Mouse (Mus musculus) limb, embryonic 12.5 days (tissue): ENCODE data around the gene Map3k11. TPM values are rescaled to one million over a fixed set of nuclear protein-coding genes. Genes with fewer than 3 reads are reported as not detected.

Source experiments
- ATAC-seq: fragments of 200-750 bp; cut with Nextera tagmentation; 2 replicates; pipeline ENCODE4 v1.8.0; 2017; ENCODE audit warnings: low read depth, moderate TSS enrichment; ENCODE audit not compliant: insufficient number of reproducible peaks, insufficient read depth, low FRiP score, low TSS enrichment
- H3K27ac ChIP-seq: fragments of 300-500 bp; sonication (generic); 2 replicates; pipeline ENCODE4 v1.5.1; 2016; ENCODE audit warnings: mild to moderate bottlenecking, moderate library complexity
- H3K27me3 ChIP-seq: fragments of 300-500 bp; sonication (generic); 2 replicates; pipeline ENCODE4 v1.6.1; 2016; ENCODE audit warnings: mild to moderate bottlenecking, moderate library complexity
- H3K36me3 ChIP-seq: fragments of 300-500 bp; sonication (generic); 2 replicates; pipeline ENCODE4 v1.6.1; 2016; ENCODE audit warnings: mild to moderate bottlenecking, moderate library complexity
- H3K4me1 ChIP-seq: fragments of 300-500 bp; sonication (generic); replicated peaks from 2 replicates; pipeline ENCODE4 v1.6.1; 2016
- H3K4me2 ChIP-seq: fragments of 300-500 bp; sonication (generic); 2 replicates; pipeline ENCODE4 v1.6.1; 2016; ENCODE audit warnings: mild to moderate bottlenecking, moderate library complexity
- H3K4me3 ChIP-seq: fragments of 300-500 bp; sonication (generic); replicated peaks from 2 replicates; pipeline ENCODE4 v1.5.1; 2016; ENCODE audit warnings: mild to moderate bottlenecking
- H3K9ac ChIP-seq: fragments of 300-500 bp; sonication (generic); replicated peaks from 2 replicates; pipeline ENCODE4 v1.6.1; 2016; ENCODE audit warnings: mild to moderate bottlenecking, moderate library complexity
- H3K9me3 ChIP-seq: fragments of 300-500 bp; sonication (generic); 2 replicates; pipeline ENCODE4 v1.6.1; 2016; ENCODE audit warnings: mild to moderate bottlenecking, moderate library complexity
- WGBS: fragments of 180-500 bp; shearing (Covaris S2); methylation state at CpG from one replicate; pipeline ENCODE4 v1.1.7; 2016; 5-methylcytosine and 5-hydroxymethylcytosine counted together
- polyA plus RNA-seq: library from polyadenylated mRNA; unstranded; fragments of >200 nt; fragmentation: Nextera tagmentation; extraction: Ambion mirVana; gene quantifications from 2 replicates; pipeline ENCODE4 v1.2.1, GENCODE M21; 2016

Gene Map3k11
- polyA plus RNA-seq, 1 experiment from 2014 or later: 19.6 TPM

DNA sequence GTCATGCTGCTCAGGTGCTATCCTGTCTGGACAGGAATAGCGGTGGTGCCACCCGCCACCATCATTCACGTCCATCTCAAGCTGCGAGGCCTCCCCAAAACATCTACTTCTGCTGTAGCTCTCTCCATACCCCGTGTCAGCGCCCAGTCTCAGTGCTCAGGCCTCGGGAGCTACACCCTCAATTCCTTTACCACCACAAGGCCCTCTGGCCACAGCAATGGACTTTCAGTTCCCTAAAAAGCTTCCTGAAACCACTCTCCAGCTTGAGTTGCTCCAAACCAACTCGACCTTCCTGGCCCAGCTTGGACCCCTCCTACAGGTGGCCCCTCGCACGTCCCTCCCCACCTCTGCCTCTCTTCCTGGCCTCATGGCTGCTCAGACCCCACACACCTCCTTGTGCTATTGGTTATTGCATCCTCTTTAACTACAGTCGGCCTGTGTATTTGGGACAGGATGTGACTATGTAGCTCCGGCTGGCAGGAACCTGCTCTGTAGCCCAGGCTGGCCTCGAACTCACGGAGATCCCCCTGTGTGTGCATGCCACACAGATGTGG lies 23.4 kb downstream of the Map3k11 start:
- Histone ChIP-seq H3K27me3 (peaks cover 2% of the 10 kb centered on the region; the same call in 1 of the 2 replicates), H3K4me1 (peaks cover 32% of the 10 kb centered on the region), H3K4me3 (no peak overlapping the region), H3K9ac (no peak overlapping the region; the same call in 1 of the 2 replicates), H3K9me3 (no peaks in the 10 kb centered on the region), H3K4me2 (no peak overlapping the region), H3K27ac (no peak overlapping the region), H3K36me3 (peaks cover 81% of the 10 kb centered on the region)
- no peak for ATAC-seq
- 91% methylated on average over 14 of the region's 14 CpGs for WGBS

GRCm38 (mm10) chr19:5713255-5713654 lies 24.7 kb downstream of the Map3k11 start:
- H3K4me3 ChIP-seq: no peak overlapping the region
- H3K9ac ChIP-seq: peak overlapping the region; percentile 18; the same call in 1 of the 2 replicates
- H3K27me3 ChIP-seq: peaks cover 5% of the 10 kb centered on the region; the same call in 1 of the 2 replicates
- ATAC-seq: 0 out of 2 replicates have a peak, but pooled peaks have one; percentile 11
- H3K36me3 ChIP-seq: peaks cover 79% of the 10 kb centered on the region
- peaks cover 35% of the 10 kb centered on the region for H3K4me1 ChIP-seq
- WGBS: 69% methylated on average over 5 of the region's 5 CpGs
- H3K4me2 ChIP-seq: peak overlapping the region; percentile 26
- H3K9me3 ChIP-seq: no peaks in the 10 kb centered on the region
- peak overlapping the region; percentile 79 for H3K27ac ChIP-seq

DNA sequence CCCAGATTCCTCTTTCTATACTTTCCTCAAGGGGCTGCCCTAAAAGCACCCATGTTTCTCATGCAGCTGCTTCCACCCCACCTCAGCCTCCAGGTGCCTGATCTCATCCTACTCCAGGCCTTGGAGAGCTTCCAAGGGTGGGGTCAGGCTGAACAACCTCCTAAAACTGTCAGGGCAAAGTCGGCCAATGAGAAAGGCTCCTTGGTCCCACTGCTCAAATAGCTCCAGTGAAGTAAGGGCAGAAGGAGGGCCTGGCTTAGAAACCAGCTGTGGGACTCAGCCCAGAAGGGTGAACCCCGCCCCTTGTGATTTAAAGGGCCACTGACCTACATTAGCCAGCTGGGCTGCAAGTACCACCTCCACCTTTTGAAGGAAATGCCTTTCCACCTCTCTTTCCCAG lies 25.2 kb downstream of the Map3k11 start:
- no peaks in the 10 kb centered on the region for H3K9me3 ChIP-seq
- 7% methylated on average over 2 of the region's 2 CpGs for WGBS
- peak overlapping the region; percentile 26 for H3K4me2 ChIP-seq
- peaks cover 79% of the 10 kb centered on the region for H3K36me3 ChIP-seq
- peaks cover 5% of the 10 kb centered on the region; the same call in 1 of the 2 replicates for H3K27me3 ChIP-seq
- H3K4me3 ChIP-seq: no peak overlapping the region
- peaks cover 35% of the 10 kb centered on the region for H3K4me1 ChIP-seq
- peak; percentile 75; the same call in 1 of the 2 replicates for ATAC-seq
- H3K9ac ChIP-seq: peak overlapping the region; percentile 18; the same call in 1 of the 2 replicates
- H3K27ac ChIP-seq: peak overlapping the region; percentile 79

DNA sequence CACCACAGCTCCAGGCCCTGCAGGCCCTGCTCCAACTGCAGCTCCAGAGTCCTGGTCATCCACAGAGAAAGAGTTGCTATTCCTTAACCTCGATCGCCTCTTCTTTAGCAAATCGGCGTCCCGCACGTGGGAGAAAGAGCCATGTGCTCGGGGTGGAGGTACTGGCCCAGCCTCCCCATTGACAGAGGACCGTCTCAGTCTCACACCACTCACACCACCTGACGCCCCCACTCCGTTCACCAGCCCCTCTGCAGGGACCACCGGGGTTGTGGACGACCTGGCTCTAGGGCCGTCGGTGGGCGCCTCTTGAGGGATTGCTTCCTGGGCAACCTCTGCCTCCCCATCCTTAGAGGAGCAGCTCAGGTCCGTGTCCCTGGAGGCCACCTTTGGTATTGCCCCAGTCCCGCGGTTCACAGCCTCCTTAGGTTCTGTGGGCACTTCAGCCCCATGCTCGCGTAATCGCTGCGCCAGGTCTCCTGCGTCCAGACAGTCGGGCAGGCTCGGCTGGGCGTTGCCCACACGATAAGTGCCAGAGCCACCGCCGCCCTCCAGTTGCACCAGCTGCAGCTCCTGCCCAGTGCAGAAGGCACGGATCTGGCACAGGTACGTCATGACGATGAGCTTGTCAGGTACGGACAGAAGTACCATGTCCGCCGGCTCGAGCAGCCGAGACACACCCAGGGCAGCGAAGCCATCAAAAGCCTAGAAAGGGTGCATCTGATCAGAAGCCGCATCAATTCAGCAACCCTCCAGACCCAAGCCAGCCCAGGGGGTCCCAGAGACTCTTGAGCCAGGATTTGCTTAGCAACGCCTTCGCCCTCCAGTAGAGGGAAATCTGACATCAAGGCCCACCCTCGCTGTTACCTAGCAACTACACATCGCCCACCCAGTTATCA lies 27.5 kb downstream of the Map3k11 start:
- peak overlapping the region; percentile 27; the same call in 1 of the 2 replicates for H3K9ac ChIP-seq
- H3K27ac ChIP-seq: no peak overlapping the region
- H3K4me3 ChIP-seq: peak overlapping the region; percentile 13; the same call in 1 of the 2 replicates
- H3K27me3 ChIP-seq: peaks cover 5% of the 10 kb centered on the region; the same call in 1 of the 2 replicates
- 17% methylated on average over 42 of the region's 43 CpGs for WGBS
- H3K36me3 ChIP-seq: peaks cover 80% of the 10 kb centered on the region
- peak overlapping the region; percentile 45 for H3K4me2 ChIP-seq
- H3K9me3 ChIP-seq: no peaks in the 10 kb centered on the region
- H3K4me1 ChIP-seq: peaks cover 35% of the 10 kb centered on the region
- no peak for ATAC-seq

DNA sequence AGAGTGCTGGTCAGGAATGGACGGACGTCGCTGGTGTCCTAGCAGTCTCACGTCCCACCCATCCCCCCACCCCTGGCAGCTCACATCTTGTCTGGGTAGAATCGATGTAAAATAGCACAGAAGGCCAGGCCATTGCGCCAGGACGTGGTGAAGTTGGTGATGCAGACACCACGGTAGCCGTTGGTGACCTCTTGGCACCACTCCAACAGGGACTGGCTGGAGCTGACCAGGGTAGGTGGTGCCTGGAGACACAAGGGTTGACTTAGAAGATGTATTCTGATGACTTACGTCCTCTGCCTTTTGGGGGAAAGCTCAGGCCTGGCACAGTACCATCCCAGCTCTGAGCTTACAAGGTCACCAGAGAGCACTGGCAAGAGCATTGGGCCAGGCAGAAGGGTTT lies 28.4 kb downstream of the Map3k11 start:
- H3K27ac ChIP-seq: no peak overlapping the region
- H3K4me1 ChIP-seq: peaks cover 35% of the 10 kb centered on the region
- no peak overlapping the region for H3K4me2 ChIP-seq
- no peaks in the 10 kb centered on the region for H3K9me3 ChIP-seq
- no peak overlapping the region for H3K9ac ChIP-seq
- H3K36me3 ChIP-seq: peaks cover 81% of the 10 kb centered on the region
- no peak for ATAC-seq
- peaks cover 5% of the 10 kb centered on the region; the same call in 1 of the 2 replicates for H3K27me3 ChIP-seq
- 54% methylated on average over 10 of the region's 10 CpGs for WGBS
- no peak overlapping the region for H3K4me3 ChIP-seq

DNA sequence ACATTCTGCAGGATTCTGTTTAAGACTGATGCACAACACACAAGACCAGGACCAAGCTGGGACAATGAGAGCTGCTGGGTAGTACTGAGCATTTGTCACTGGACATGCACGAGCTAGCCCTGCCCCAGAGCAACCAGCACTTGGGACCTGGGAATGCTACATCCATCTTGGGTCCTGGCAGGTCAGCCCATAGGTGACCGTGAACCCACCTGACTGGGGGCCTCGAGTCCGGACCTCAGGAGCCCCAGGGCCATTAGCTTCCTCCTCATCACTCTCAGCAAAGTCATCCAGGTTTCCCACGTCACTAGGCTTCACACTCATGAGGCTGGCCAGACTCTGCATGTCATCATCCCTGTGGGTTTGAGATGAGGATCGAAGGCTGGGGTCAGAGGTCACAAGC lies 32.7 kb downstream of the Map3k11 start:
- Histone ChIP-seq H3K9me3 (no peaks in the 10 kb centered on the region), H3K36me3 (peaks cover 82% of the 10 kb centered on the region), H3K9ac (no peak overlapping the region), H3K27ac (no peak overlapping the region), H3K4me3 (no peak overlapping the region), H3K4me2 (no peak overlapping the region), H3K27me3 (peaks cover 5% of the 10 kb centered on the region; the same call in 1 of the 2 replicates), H3K4me1 (peaks cover 30% of the 10 kb centered on the region)
- ATAC-seq: no peak
- WGBS: 84% methylated on average over 6 of the region's 6 CpGs

GRCm38 (mm10) chr19:5722848-5723425 lies 34.4 kb downstream of the Map3k11 start:
- H3K9ac ChIP-seq: no peak overlapping the region
- H3K9me3 ChIP-seq: no peaks in the 10 kb centered on the region
- H3K4me2 ChIP-seq: no peak overlapping the region
- no peak for ATAC-seq
- H3K27me3 ChIP-seq: no peaks in the 10 kb centered on the region
- peaks cover 77% of the 10 kb centered on the region for H3K36me3 ChIP-seq
- H3K4me3 ChIP-seq: no peak overlapping the region; the same call in 1 of the 2 replicates
- peaks cover 38% of the 10 kb centered on the region for H3K4me1 ChIP-seq
- 93% methylated on average over 7 of the region's 7 CpGs for WGBS
- no peak overlapping the region for H3K27ac ChIP-seq

DNA sequence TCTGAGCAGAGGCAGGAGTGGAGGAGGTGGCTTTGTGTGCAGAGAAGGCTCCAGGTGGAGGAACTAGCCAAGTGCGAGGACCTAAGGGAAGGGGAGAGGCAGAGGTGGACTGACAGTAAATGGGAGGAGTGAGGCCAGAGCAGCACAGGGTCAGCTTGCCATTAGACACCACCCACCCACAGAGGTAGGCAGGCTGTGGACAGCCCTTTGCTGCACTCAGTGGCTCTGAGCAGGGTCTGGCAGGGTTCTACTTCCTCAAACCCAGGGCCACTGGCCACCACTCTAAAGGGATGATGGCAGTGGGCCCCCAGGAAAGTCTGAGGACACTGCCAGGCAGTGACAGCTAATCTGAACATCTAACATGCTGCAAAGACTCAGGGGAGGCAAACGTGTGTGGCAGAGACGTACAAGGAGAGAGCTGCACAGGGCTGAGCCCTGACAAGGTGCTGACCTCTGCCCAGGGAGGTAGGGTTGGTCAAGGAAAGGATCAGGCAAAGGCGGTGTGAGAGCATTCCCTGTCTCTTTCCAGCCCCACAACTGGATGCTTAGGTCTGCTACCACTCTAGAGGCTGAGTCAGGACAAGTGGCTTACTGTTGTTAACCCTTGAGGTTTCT lies 35.5 kb downstream of the Map3k11 start:
- 73% methylated on average over 4 of the region's 4 CpGs for WGBS

DNA sequence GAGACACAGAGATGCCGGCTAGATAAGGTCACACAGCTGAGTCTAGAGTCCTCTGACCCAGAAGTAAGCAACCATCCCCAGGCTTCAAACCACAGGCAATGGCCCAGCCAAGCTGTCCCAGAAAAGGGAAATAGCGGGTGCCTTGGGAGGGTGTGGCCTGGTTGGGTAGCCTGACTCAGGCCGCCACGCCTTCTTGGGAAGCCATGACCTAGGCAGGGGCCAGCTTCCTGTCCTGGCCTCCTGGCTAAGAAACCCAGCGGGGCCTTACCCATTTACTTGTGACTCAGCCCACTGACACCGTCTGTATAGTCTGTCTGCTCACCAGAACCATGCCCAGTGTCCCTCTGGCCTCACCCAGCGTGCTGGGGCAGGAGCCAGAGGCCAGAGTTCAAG lies 36.0 kb downstream of the Map3k11 start:
- Histone ChIP-seq H3K36me3 (peaks cover 63% of the 10 kb centered on the region), H3K4me3 (peak overlapping the region; percentile 42), H3K9me3 (no peaks in the 10 kb centered on the region), H3K27ac (no peak overlapping the region), H3K9ac (peak overlapping the region; percentile 42; the same call in 1 of the 2 replicates), H3K27me3 (no peaks in the 10 kb centered on the region), H3K4me1 (peaks cover 46% of the 10 kb centered on the region), H3K4me2 (peak overlapping the region; percentile 98)
- ATAC-seq: no peak
- 67% methylated on average over 7 of the region's 7 CpGs for WGBS

More for the DNA sequence above, 35.5 kb downstream of the Map3k11 start:
- Histone ChIP-seq H3K27ac (no peak overlapping the region), H3K4me3 (peak overlapping the region; percentile 42), H3K27me3 (no peaks in the 10 kb centered on the region), H3K4me1 (peaks cover 46% of the 10 kb centered on the region), H3K9ac (peak overlapping the region; percentile 42; the same call in 1 of the 2 replicates), H3K9me3 (no peaks in the 10 kb centered on the region), H3K4me2 (peak overlapping the region; percentile 98), H3K36me3 (peaks cover 68% of the 10 kb centered on the region)
- ATAC-seq: no peak

GRCm38 (mm10) chr19:5725029-5725707 lies 36.6 kb downstream of the Map3k11 start:
- no peaks in the 10 kb centered on the region for H3K9me3 ChIP-seq
- H3K36me3 ChIP-seq: peaks cover 60% of the 10 kb centered on the region
- peak overlapping the region; percentile 98 for H3K4me2 ChIP-seq
- H3K27ac ChIP-seq: peak overlapping the region; percentile 76
- H3K4me3 ChIP-seq: peak overlapping the region; percentile 42
- H3K4me1 ChIP-seq: peaks cover 52% of the 10 kb centered on the region
- 78% methylated on average over 12 of the region's 12 CpGs for WGBS
- no peaks in the 10 kb centered on the region for H3K27me3 ChIP-seq
- no peak for ATAC-seq
- H3K9ac ChIP-seq: peak overlapping the region; percentile 63
